Mouse (Mus musculus) spleen, postnatal 36 days (tissue): ENCODE measurements around the gene Fbxw25.
"Not testable (repeated sequence)": the region's sequence is repeated elsewhere in the genome, so short reads cannot be mapped to it uniquely, and the experiment has no call there.

ENCODE experiments used
- DNase-seq, 2 experiments: peaks; one replicate each; pipeline ENCODE4 v3.0.0; 2022; ENCODE audit warnings: low spot score in 2 of 2, mixed read lengths in 1 of 2

The Fbxw25 gene

GRCm38 (mm10) chr9:109664552-109664951 is at the start of gene Fbxw25:
Gene Fbxw25, minus strand, starts transcription at chr9:109664652.
- not testable (repeated sequence) for DNase-seq

- not testable (repeated sequence) for DNase-seq
Measured at GRCm38 (mm10) chr9:109702600-109702999, 38.1 kb upstream of the Fbxw25 start, which contains the start of gene Fbxw18. Gene Fbxw18, minus strand, starts transcription at chr9:109702700.

GRCm38 (mm10) chr9:109685299-109685698 is 20.8 kb upstream of the Fbxw25 start:
- no peak for DNase-seq

GRCm38 (mm10) chr9:109625957-109626356 is 38.5 kb downstream of the Fbxw25 start, which contains the start of gene Fbxw24:
Gene Fbxw24, minus strand, starts transcription at chr9:109626057.
- not testable (repeated sequence) for DNase-seq

- DNase-seq, result not testable (repeated sequence)
Measured at GRCm38 (mm10) chr9:109606837-109607236, 57.6 kb downstream of the Fbxw25 start.

GRCm38 (mm10) chr9:109602128-109602527 is 62.3 kb downstream of the Fbxw25 start:
- not testable (repeated sequence) for DNase-seq

- no peak for DNase-seq
Measured at GRCm38 (mm10) chr9:109597226-109597625, 67.2 kb downstream of the Fbxw25 start.
